Mouse (Mus musculus) c-Kit-positive CD71-negative TER-119-negative erythroid progenitor cells, embryonic 14.5 days (primary cell): ENCODE results near the gene Pard3.
A peak's percentile ranks its signal among the peaks of the same experiment; 100 is the strongest.

ENCODE experiments used
- DNase-seq: peaks from one replicate; pipeline ENCODE4 v3.0.0-alpha.2; 2013; ENCODE audit warnings: low read depth

The Pard3 gene

GRCm38 (mm10) chr8:127182065-127182464 is 118.4 kb downstream of the Pard3 start:
- DNase-seq, result no peak

- no peak for DNase-seq
These were observed 119.8 kb downstream of the Pard3 start for GRCm38 (mm10) chr8:127183533-127183932.

DNA sequence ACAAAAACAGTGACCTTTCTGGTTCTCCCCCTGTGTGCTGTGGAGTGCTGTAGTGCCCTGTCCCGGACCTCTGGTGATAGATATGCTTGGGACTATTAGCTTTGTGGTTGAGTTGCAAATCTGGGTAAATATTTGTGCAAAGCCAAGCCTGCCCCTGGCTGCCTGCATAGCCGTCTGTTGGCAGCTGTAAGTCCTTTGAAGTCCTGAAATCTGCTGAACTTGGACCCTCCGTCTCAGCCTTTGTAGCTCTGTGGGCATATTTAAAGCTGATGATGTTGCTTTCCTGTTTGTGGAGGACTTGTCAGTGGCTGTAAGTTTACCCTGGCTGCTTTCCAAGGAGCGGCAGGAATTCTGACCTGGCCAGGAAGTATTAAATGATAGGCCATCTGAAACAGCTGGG is 120.3 kb downstream of the Pard3 start:
- no peak for DNase-seq

GRCm38 (mm10) chr8:127185897-127186296 is 122.2 kb downstream of the Pard3 start:
- no peak for DNase-seq

GRCm38 (mm10) chr8:127188671-127189070 is 125.0 kb downstream of the Pard3 start:
- DNase-seq, result no peak

GRCm38 (mm10) chr8:127190350-127190749 is 126.7 kb downstream of the Pard3 start:
- DNase-seq, result peak; percentile 50

- DNase-seq, result peak; percentile 26
These were observed 127.7 kb downstream of the Pard3 start for GRCm38 (mm10) chr8:127191387-127191786.

DNA sequence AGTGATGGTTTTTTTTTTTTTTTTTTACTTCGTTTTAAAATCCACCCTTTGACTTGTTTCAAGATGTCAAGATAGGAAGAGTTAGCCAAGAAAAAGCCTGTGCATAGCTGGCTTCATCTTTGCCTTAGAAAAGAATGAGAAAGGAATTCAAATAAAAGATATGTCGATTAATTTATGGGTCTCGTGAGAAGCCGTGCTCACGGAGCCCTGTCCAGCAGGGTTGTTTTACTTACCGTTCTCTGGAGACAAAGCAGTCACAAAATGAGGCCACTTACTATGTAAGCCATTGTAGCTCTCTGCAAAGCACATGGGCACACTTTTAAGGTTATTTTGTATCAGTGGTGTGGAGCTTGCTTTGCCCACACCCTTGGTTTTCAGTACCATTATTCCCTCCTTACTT is 128.1 kb downstream of the Pard3 start:
- no peak for DNase-seq

- no peak for DNase-seq
These were observed 128.6 kb downstream of the Pard3 start for GRCm38 (mm10) chr8:127192331-127192730.

DNA sequence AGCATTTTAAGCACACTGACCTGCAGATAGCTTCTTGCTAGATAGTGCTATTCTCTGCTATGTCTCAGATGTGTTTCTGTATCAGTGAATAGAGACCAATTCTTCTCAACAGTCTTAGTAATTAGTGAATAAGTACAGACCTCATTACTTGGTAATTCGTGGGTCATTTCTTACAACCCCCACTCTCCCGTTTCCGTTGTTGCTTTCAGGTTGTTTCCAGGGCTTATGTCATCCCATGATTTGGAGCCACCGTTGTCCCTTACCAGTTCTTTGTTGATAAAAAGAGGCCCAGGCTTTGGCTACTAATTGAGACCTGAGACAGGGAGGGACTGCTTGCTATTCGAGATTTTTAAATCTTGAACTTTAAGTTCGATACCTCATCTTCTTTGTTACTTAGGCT is 129.7 kb downstream of the Pard3 start:
- no peak for DNase-seq

GRCm38 (mm10) chr8:127194786-127195407 is 131.2 kb downstream of the Pard3 start:
- no peak for DNase-seq

GRCm38 (mm10) chr8:127196505-127197265 is 133.0 kb downstream of the Pard3 start:
- no peak for DNase-seq

GRCm38 (mm10) chr8:127207455-127207854 is 143.8 kb downstream of the Pard3 start:
- no peak for DNase-seq

DNA sequence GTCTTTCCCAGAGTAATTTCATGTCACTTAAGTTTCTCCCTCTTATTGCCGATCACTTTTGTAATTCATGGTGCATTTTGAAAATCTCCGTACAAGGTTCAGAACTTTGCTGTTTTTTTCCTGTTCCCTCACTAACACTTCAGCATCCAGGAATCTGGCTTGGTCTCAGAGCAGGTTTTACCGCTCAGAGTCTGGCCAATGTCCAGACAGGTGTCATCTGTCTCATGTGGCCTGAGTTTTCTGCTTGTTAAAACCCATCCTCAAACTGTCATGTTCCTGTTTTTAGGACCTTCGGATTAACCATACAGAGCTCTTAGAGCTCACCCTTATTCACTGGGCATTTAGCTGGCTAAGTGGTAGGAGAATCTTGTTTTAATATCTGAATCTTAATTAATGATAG is 146.9 kb downstream of the Pard3 start:
- no peak for DNase-seq

- DNase-seq, result no peak
These were observed 150.6 kb downstream of the Pard3 start for GRCm38 (mm10) chr8:127214338-127214737.

- DNase-seq, result no peak
These were observed 151.2 kb downstream of the Pard3 start for GRCm38 (mm10) chr8:127214748-127215433.

- DNase-seq, result no peak
These were observed 156.5 kb downstream of the Pard3 start for GRCm38 (mm10) chr8:127220206-127220605.

GRCm38 (mm10) chr8:127220615-127221014 is 156.9 kb downstream of the Pard3 start:
- no peak for DNase-seq

DNA sequence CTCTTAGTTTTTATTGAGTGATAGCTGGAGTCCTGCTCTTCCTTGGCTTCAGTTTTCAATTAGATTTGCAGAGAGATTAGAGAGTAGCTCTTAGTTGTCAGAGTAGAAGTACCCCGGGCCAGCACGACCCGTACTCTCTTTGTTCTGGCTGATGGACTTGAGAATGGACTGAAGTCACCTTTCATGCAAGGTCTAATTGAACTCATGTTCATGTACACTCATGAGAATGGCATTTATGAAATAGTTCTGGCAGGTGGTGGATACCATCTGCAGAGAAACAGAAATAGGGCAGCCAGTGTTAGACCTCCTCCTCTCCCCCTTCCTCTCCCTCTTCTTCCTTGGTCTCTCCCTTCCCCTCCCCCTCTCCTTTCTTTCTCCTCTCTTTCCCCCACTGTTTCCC is 158.7 kb downstream of the Pard3 start:
- DNase-seq, result no peak

DNA sequence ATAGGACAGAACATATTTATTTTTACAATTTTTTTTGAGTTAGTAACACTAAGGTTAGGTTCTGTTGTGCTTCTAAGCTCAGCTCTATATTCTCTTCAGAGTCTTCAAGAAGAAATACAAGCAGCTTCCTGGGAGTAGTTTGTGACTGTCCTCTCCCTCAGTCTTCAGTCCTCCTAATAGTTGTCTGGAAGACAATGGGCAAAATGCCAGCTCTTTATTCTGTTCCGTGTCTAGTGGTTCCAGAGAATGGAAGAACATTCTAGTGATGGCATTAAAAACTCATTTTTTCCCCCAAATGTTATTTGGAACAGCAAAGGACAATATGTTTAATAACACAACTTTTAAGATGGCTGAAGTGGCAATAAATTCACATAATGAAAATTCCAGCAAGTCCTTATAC is 163.3 kb downstream of the Pard3 start:
- no peak for DNase-seq

DNA sequence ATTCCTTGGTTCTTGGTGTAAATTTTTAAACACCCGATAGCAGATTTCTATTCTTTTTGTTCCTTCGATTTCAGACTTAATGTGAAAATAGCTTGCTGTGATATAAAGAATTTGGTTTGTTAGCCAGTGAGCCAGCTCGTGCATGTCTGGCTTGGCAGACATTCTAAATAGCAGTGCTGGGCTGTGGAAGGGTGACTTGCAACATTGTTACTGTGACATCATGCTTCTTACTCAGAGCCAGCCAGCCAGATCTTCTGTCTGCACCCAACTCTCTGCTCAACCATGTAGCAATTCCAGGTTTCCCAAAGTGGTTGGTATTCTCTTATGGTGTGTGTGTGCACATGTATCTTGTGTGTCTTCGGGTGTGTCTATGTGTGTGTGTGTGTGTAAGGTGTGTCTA is 163.7 kb downstream of the Pard3 start:
- DNase-seq, result no peak

- no peak for DNase-seq
These were observed 165.9 kb downstream of the Pard3 start for GRCm38 (mm10) chr8:127229325-127230232.
